Mouse (Mus musculus): ENCODE data around the gene Spag5. TPM values are rescaled to one million over a fixed set of nuclear protein-coding genes. Genes with fewer than 3 reads are reported as not detected.

The Spag5 gene
- polyA plus RNA-seq, 1 experiment from 2014 or later: 63.6 TPM

DNA sequence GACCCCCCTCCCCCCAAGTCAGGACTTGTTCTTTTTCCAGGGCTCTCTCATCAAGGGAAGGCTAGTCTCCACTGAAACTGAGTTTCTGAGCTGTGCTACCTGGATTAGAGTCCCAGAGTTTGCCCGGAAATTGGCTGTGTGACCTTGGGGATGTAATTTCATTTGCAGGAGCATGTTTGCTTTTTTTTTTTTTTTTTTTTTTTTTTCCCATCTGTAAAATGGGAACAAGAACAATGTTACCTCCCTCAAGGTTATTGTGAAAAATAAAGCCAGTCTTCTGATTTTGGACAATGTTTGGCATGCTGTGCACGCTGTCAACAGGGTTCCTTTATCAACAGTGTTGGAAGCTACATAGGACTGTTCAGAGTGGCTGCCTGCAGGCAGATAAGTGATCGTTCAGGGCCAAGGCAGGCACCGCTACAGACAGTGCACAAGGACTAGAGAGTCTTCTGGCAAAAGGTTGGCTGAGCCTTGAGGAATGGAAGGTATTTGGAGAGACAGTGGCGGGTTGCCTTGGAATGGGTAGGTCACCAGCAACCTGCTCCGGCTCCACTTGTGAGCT, 43.1 kb downstream of the Spag5 start:
- no peaks in the 10 kb centered on the region for H3K9me3 ChIP-seq
- peaks cover 47% of the 10 kb centered on the region for H3K36me3 ChIP-seq
- WGBS: 85% methylated on average over 6 of the region's 6 CpGs
- H3K27me3 ChIP-seq: no peaks in the 10 kb centered on the region
- ATAC-seq (ENCODE audit: insufficient number of reproducible peaks, insufficient read depth, low FRiP score, low TSS enrichment, low read depth): no peak
- H3K4me2 ChIP-seq: peak overlapping the region; percentile 65
- H3K9ac ChIP-seq (replicated peaks): peak overlapping the region; percentile 91
- peak overlapping the region; percentile 95; the same call in 1 of the 2 replicates for H3K27ac ChIP-seq
- H3K4me1 ChIP-seq (replicated peaks): peaks cover 29% of the 10 kb centered on the region
- peak overlapping the region; percentile 89 for H3K4me3 ChIP-seq (replicated peaks)

DNA sequence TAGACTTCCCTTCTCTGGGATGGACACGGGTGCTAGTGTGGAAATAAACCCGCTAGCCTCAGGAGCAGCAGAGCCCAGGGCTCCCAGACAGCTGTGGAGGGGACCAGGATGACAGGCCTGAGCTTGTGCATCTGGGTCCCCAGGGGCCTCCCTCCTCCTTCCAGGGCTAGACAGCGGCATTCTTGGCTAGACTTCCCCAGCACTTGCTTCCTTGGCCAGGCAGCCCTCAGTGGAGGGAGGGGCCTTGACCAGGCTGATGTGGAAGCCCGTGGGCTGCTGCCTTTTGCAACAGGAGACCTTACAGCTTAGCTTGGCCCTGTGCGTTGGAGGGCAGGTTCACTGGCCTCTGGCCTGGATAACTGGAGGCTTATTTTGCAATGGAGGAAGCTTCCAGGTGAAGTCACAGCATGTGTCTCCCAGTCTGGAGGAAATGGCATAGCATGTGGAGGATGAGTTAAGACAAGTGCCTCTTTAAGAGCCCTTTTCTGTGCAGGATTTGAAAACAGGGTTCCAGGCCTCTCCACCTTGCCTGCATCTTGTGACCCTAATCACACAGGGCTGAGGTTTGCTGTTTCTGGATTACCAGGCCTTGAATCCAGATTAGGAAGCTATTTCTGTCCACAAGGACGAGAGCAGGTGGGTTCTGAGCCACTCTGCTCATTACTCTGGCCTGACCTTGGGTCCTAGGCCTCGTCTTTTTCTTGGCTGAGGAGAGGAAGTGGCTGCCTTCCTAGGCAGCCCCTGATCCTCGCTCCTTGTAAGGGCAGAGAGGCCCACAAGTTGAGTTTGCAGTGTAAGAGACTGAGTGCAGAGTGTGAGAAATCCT, 43.8 kb downstream of the Spag5 start:
- H3K4me3 ChIP-seq (replicated peaks): peak overlapping the region; percentile 12
- ATAC-seq (ENCODE audit: insufficient number of reproducible peaks, insufficient read depth, low FRiP score, low TSS enrichment, low read depth): no peak
- peaks cover 29% of the 10 kb centered on the region for H3K4me1 ChIP-seq (replicated peaks)
- H3K9ac ChIP-seq (replicated peaks): peak overlapping the region; percentile 27
- peaks cover 46% of the 10 kb centered on the region for H3K36me3 ChIP-seq
- 59% methylated on average over 8 of the region's 8 CpGs for WGBS
- no peaks in the 10 kb centered on the region for H3K9me3 ChIP-seq
- peak overlapping the region; percentile 65 for H3K4me2 ChIP-seq
- no peaks in the 10 kb centered on the region for H3K27me3 ChIP-seq
- no peak overlapping the region for H3K27ac ChIP-seq

DNA sequence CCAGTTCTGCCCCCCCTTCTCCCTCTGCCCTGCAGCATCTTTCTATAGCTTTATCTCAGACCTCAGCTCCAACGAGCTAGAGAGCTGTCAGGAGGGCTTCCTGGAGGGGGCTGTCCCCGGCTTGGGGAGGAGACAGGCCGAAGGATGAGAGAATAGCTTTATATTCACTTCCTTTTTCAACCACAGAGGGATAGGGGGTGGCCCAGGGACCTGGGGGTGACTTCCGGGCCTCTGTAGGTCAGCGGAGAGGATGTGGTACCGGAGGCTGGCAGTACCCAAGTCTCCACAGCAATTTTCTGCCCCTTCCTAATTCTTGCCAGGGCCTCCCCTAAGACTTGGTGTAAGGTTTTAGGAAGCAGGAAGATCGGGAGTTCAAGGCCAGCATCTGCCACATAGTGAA, 44.5 kb downstream of the Spag5 start:
- 86% methylated on average over 7 of the region's 7 CpGs for WGBS
- Histone ChIP-seq H3K27ac (no peak overlapping the region), H3K4me1 (replicated peaks) (peaks cover 29% of the 10 kb centered on the region), H3K27me3 (no peaks in the 10 kb centered on the region), H3K4me3 (replicated peaks) (no peak overlapping the region), H3K36me3 (peaks cover 40% of the 10 kb centered on the region), H3K9me3 (no peaks in the 10 kb centered on the region), H3K9ac (replicated peaks) (peak overlapping the region; percentile 24; the same call in 1 of the 2 replicates), H3K4me2 (no peak overlapping the region)
- no peak for ATAC-seq (ENCODE audit: insufficient number of reproducible peaks, insufficient read depth, low FRiP score, low TSS enrichment, low read depth)

DNA sequence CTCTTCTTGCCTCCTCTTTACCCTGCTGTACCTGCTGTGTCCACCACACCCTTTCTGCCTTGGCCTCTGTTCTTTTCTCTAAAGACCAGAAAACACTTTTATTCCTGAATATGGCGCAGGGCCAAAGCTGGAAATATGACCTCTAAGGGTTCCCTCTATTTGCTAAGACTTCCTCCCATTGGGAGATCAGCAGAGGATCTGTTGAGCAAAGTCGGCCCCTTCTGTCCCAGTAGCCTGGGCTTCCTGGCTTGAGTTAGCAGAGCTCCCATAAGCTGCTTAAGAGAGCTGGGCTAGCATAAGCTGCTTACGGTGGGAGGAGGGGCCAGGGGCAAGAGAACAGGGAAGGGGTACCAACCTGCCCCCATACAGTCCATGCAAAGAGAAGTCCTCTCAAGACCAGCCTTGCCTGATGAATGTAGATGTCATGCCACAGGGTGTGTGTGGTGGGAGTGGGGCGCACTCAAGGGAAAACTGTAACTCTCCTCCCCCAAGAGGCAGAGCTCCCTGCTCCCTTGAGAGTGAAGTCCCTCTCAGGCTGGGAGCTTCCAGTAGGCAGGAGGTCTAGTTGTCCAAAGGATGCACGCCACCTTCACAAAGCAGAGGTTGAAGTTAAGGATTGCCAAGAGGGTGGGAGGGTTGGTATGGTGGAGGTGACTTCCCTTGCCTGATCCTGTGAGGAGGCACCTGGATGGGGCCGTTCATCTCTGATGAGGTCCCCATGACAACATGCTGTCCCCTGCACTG, 45.2 kb downstream of the Spag5 start:
- H3K27ac ChIP-seq: no peak overlapping the region
- no peak for ATAC-seq (ENCODE audit: insufficient number of reproducible peaks, insufficient read depth, low FRiP score, low TSS enrichment, low read depth)
- H3K4me1 ChIP-seq (replicated peaks): peaks cover 29% of the 10 kb centered on the region
- no peaks in the 10 kb centered on the region for H3K27me3 ChIP-seq
- H3K4me3 ChIP-seq (replicated peaks): no peak overlapping the region
- H3K4me2 ChIP-seq: no peak overlapping the region
- H3K36me3 ChIP-seq: peaks cover 33% of the 10 kb centered on the region
- WGBS: 83% methylated on average over 6 of the region's 6 CpGs
- no peak overlapping the region for H3K9ac ChIP-seq (replicated peaks)
- no peaks in the 10 kb centered on the region for H3K9me3 ChIP-seq

DNA sequence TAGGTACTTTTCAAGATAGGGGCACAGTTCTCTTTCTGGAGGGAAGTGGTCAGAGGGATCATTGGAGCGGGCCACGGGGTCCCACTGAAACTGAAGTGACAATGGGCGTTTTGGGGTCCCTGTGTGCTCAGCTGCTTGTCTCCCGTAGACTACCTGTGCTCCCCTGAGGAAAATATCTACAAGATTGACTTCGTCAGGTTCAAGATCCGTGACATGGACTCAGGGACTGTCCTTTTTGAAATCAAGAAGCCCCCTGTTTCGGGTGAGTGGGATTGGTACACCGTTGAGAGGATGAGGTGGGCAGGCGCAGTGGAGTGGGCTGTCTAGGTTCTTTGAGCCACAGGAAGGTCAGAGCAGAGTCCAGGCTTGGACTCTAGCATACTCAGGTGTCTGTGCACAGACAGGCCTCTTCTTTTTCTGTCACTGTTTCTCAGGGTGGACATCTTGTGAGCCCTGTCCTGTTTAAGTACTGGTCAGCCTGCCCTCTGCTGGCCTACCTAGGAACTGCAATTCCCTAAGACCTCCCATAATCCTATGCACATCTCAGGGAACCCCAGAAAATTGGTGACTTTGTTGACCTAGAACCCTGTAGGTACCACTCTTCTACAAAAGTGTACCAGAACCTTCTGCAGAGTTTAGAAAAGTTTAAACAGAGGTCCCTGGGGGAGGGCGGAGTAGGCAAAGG, 45.9 kb downstream of the Spag5 start:
- peaks cover 27% of the 10 kb centered on the region for H3K36me3 ChIP-seq
- 93% methylated on average over 10 of the region's 10 CpGs for WGBS
- no peak overlapping the region for H3K4me2 ChIP-seq
- no peak overlapping the region for H3K4me3 ChIP-seq (replicated peaks)
- no peak overlapping the region for H3K9ac ChIP-seq (replicated peaks)
- H3K27ac ChIP-seq: no peak overlapping the region
- peaks cover 29% of the 10 kb centered on the region for H3K4me1 ChIP-seq (replicated peaks)
- no peaks in the 10 kb centered on the region for H3K27me3 ChIP-seq
- ATAC-seq (ENCODE audit: insufficient number of reproducible peaks, insufficient read depth, low FRiP score, low TSS enrichment, low read depth): no peak
- H3K9me3 ChIP-seq: no peaks in the 10 kb centered on the region

DNA sequence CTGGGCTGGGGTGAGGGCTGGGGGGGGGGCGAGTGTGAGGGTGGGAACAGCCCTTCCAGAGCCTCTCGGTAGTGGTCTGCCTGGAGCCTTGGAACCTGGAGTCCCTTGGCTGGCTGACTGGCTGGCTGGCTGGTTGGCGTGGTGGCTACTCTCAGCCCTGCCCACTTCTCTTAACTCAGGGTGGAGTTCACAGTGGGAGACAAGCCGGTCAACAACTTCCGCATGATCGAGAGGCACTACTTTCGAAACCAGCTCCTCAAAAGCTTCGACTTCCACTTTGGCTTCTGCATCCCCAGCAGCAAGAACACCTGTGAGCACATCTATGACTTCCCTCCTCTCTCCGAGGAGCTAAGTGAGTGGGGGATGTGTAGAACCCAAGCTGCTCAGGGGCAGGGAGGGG, 46.6 kb downstream of the Spag5 start:
- Histone ChIP-seq H3K9me3 (no peaks in the 10 kb centered on the region), H3K4me1 (replicated peaks) (peaks cover 26% of the 10 kb centered on the region), H3K27ac (no peak overlapping the region), H3K27me3 (no peaks in the 10 kb centered on the region), H3K36me3 (peaks cover 27% of the 10 kb centered on the region), H3K4me2 (no peak overlapping the region), H3K4me3 (replicated peaks) (no peak overlapping the region), H3K9ac (replicated peaks) (no peak overlapping the region)
- ATAC-seq (ENCODE audit: insufficient number of reproducible peaks, insufficient read depth, low FRiP score, low TSS enrichment, low read depth): no peak
- 81% methylated on average over 9 of the region's 9 CpGs for WGBS

DNA sequence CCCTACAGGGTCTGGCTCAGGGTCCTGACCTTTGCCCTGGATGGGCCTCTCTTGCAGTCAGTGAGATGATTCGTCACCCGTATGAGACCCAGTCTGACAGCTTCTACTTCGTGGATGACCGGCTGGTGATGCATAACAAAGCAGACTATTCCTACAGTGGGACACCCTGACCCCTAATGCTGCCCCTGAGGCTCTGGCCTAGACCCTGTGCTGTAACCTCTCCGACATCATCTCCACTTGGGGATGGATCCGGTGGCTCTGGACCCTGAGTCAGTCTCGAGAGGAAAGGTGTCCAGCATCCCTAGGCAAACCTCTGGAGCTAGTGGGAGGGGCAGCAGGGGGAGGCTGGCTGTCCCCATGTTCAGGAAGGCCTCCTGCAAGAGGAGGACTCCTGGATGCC, 47.1 kb downstream of the Spag5 start:
- Histone ChIP-seq H3K27me3 (no peaks in the 10 kb centered on the region), H3K4me1 (replicated peaks) (peaks cover 24% of the 10 kb centered on the region), H3K27ac (no peak overlapping the region), H3K4me2 (no peak overlapping the region), H3K36me3 (peaks cover 27% of the 10 kb centered on the region), H3K9me3 (no peaks in the 10 kb centered on the region), H3K9ac (replicated peaks) (no peak overlapping the region), H3K4me3 (replicated peaks) (no peak overlapping the region)
- WGBS: 53% methylated on average over 7 of the region's 7 CpGs
- ATAC-seq (ENCODE audit: insufficient number of reproducible peaks, insufficient read depth, low FRiP score, low TSS enrichment, low read depth): no peak

DNA sequence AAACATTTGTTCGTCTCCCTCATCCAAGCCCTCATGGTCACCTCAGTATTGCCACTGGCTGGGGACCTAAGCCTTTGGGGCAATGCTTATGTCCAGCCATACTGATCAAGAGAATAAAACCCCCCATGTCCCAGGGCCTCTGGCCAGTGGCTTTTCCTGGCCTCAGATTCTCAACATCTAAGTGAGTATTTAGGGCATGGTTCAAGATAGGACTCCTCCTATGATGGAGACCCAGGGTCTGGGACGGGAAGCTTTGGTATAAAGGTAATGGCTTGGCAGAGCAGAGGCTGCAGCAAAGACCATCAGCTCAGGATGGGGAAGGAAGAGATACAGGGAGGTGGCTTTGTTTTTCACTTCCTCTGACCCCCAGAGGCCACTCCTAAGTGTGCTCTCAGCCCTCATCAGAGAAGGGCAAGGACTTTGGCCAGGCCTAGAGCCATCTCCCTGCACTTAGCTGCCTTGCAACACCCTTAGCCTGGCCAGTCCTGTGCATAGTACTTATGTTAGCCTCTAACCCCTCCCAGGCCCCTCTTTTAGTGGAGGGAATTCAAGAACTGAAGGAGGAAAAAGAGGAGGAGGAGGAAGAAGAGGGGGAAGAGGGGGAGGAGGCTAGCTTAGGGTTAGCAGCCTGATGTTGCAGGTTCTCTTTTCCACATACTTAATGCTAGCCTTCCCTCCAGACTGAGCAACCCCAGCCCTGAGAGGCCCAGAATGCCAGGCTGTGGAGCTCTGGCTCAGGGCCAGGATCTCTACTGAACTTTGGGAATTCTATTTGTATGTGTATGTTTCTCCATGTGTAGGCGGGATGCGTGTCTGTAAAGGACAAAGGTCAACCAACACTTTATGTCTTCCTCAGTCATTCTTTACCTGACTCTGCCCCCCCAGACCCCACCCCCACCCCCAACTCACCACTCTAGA, 48.4 kb downstream of the Spag5 start:
- Histone ChIP-seq H3K4me1 (replicated peaks) (peaks cover 21% of the 10 kb centered on the region), H3K27ac (no peak overlapping the region)

DNA sequence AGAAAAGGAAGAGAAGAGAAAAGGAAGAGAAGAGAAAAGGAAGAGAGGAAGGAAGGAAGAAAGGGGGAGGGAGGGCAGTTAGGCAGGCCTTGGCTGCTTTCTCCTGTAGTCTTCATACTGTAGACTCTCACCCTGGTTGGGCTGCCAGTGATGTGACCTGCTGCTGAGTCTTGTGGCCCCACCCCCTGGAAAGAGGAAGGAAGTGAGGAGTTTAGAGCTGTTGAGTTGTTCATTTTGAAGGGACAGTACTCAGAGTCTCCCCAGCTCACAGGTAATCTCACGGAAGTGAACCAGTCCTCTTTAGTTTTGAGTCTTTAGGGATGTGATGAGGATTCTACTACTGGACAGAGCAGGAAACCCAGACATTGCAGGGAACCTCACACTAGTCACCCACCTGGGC, 51.8 kb downstream of the Spag5 start:
- no peak overlapping the region for H3K27ac ChIP-seq
- no peak overlapping the region for H3K4me3 ChIP-seq (replicated peaks)
- H3K4me1 ChIP-seq (replicated peaks): no peaks in the 10 kb centered on the region
- no peak for ATAC-seq (ENCODE audit: insufficient number of reproducible peaks, insufficient read depth, low FRiP score, low TSS enrichment, low read depth)
- no peak overlapping the region for H3K9ac ChIP-seq (replicated peaks)
- H3K4me2 ChIP-seq: no peak overlapping the region
- H3K27me3 ChIP-seq: peaks cover 3% of the 10 kb centered on the region; the same call in 1 of the 2 replicates
- 78% methylated on average over 1 of the region's 1 CpGs for WGBS
- no peaks in the 10 kb centered on the region for H3K9me3 ChIP-seq
- H3K36me3 ChIP-seq: peaks cover 20% of the 10 kb centered on the region

More for the DNA sequence above, 48.4 kb downstream of the Spag5 start:
- Histone ChIP-seq H3K4me3 (replicated peaks) (no peak overlapping the region), H3K9me3 (no peaks in the 10 kb centered on the region), H3K9ac (replicated peaks) (no peak overlapping the region), H3K27me3 (no peaks in the 10 kb centered on the region), H3K36me3 (peaks cover 27% of the 10 kb centered on the region), H3K4me2 (no peak overlapping the region)
- 87% methylated on average over 4 of the region's 4 CpGs for WGBS
- ATAC-seq (ENCODE audit: insufficient number of reproducible peaks, insufficient read depth, low FRiP score, low TSS enrichment, low read depth): no peak

DNA sequence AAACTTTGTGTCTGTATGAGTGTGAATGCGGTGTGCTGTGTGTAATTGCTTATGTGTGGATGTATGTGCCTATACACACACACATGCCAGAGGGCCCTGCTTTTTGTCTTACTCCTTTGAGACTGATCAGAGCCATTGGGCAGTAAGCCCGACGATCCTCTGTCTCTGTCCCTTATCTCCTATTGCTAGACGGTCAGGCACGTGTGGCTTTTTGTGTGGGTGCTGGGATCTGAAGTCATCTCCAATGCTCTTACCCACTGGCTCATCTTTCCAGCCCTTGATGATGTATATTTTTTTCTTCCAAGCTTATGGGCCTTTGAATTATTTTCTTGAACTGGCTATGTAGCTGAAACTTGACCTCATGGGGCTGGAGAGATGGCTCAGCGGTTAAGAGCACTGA, 53.6 kb downstream of the Spag5 start:
- no peaks in the 10 kb centered on the region for H3K9me3 ChIP-seq
- no peak overlapping the region for H3K9ac ChIP-seq (replicated peaks)
- no peak for ATAC-seq (ENCODE audit: insufficient number of reproducible peaks, insufficient read depth, low FRiP score, low TSS enrichment, low read depth)
- no peak overlapping the region for H3K27ac ChIP-seq
- peaks cover 7% of the 10 kb centered on the region for H3K27me3 ChIP-seq
- no peak overlapping the region for H3K4me2 ChIP-seq
- H3K4me1 ChIP-seq (replicated peaks): no peaks in the 10 kb centered on the region
- WGBS: 85% methylated on average over 6 of the region's 6 CpGs
- no peak overlapping the region for H3K4me3 ChIP-seq (replicated peaks)
- H3K36me3 ChIP-seq: peaks cover 3% of the 10 kb centered on the region; the same call in 1 of the 2 replicates
